Mouse (Mus musculus): ENCODE data around the gene Ccr5. TPM values are rescaled to one million over a fixed set of nuclear protein-coding genes. Genes with fewer than 3 reads are reported as not detected.
"Not testable (repeated sequence)": the region's sequence is repeated elsewhere in the genome, so short reads cannot be mapped to it uniquely, and the experiment has no call there.

Gene Ccr5
- 0.93 and 1.2 TPM in 2 replicates for polyA plus RNA-seq (2014; fragmentation: Nextera tagmentation; extraction: Ambion mirVana)

DNA sequence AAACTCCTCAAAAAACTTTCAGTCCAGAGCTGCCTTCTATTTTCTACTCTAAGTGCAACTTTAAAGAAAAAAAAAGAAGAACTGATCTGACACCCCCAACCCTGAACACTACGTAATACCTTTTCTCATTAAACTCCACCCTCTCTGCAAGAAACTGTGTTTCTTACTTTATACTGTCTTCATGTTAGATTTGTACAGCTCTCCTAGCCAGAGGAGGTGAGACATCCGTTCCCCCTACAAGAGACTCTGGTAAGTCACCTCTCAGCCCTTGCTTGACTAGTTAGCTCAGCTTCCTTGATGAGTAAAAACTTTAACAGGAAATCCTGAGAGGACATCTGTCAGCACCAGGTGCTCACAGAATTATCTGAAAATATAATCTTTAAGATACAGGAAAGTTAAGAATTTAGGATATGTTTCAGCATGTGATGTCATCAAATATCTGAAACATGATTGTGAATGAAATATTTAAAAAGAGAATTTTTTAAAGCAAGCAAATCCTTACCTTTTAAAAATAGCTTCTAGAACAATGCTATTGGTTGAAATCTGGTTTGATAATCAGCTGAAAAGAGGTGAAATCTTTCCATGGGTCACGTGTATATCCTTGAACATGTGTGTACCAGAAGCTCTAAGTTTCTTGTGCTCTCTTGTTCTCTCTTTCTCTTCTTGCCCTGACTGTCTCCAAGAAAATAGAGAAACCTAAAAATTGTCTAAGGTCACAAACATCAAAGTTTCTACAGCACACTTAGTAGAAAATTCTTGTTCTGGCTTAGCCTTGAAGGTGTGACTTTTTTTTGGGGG lies at the start of gene Ccr5:
Gene Ccr5, plus strand, starts transcription at position 157 of the 798 bp plus-strand sequence.
- Histone ChIP-seq H3K4me2 (ENCODE audit: low read depth, low read length) (no peak within 1 kb of the TSS), H3K36me3 (replicated peaks; ENCODE audit: control insufficient read depth, insufficient read depth, low read depth, low read length) (no peaks in the 10 kb centered on the region), H3K4me3 (ENCODE audit: low read depth, low read length) (no peak within 1 kb of the TSS), H3K4me1 (ENCODE audit: control insufficient read depth, insufficient read depth, low read length) (no peaks in the 10 kb centered on the region), H3K27me3 (ENCODE audit: control insufficient read depth, insufficient read depth, low read length) (no peaks in the 10 kb centered on the region), H3K9ac (replicated peaks; ENCODE audit: low read length) (no peak within 1 kb of the TSS), H3K9me3 (replicated peaks; ENCODE audit: control insufficient read depth, low read length) (no peaks in the 10 kb centered on the region), H3K27ac (replicated peaks; ENCODE audit: low read depth, low read length) (no peak within 1 kb of the TSS)
- WGBS, result 73% methylated on average over 3 of the region's 3 CpGs
- ATAC-seq (replicated peaks; ENCODE audit: insufficient number of reproducible peaks, low FRiP score, low TSS enrichment, low read depth) (no peak), DNase-seq (ENCODE audit: low spot score) (no peak)

DNA sequence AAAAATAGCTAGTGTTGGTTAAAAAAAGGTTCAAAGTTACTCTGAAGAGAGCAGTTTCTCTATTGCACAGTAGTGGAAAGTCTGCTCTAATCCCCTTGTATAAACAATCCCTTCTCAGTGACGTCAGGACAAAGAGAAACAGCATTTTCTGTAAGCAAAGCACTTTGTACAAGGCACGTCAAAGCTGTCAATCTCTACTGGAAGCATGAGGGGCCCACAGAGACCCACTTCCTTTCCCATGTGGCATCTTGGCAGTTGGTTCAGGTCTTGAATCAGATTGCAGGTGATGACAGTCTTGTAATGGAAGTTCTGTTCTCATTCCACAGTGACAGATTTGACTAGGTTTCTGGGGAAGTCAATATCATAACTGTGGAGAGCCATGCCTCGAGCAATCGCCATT lies 41.5 kb upstream of the Ccr5 start:
- ATAC-seq (replicated peaks; ENCODE audit: insufficient number of reproducible peaks, low FRiP score, low TSS enrichment, low read depth) (no peak), DNase-seq (ENCODE audit: low spot score) (no peak)
- H3K36me3 ChIP-seq (replicated peaks; ENCODE audit: control insufficient read depth, insufficient read depth, low read depth, low read length), result no peaks in the 10 kb centered on the region
- H3K4me3 ChIP-seq (ENCODE audit: low read depth, low read length), result no peak overlapping the region
- no peak overlapping the region for H3K9ac ChIP-seq (replicated peaks; ENCODE audit: low read length)
- no peaks in the 10 kb centered on the region for H3K4me1 ChIP-seq (ENCODE audit: control insufficient read depth, insufficient read depth, low read length)
- no peaks in the 10 kb centered on the region for H3K27me3 ChIP-seq (ENCODE audit: control insufficient read depth, insufficient read depth, low read length)
- H3K27ac ChIP-seq (replicated peaks; ENCODE audit: low read depth, low read length), result no peak overlapping the region
- H3K9me3 ChIP-seq (replicated peaks; ENCODE audit: control insufficient read depth, low read length), result no peaks in the 10 kb centered on the region
- H3K4me2 ChIP-seq (ENCODE audit: low read depth, low read length), result no peak overlapping the region
- 64% methylated on average over 4 of the region's 4 CpGs for WGBS

DNA sequence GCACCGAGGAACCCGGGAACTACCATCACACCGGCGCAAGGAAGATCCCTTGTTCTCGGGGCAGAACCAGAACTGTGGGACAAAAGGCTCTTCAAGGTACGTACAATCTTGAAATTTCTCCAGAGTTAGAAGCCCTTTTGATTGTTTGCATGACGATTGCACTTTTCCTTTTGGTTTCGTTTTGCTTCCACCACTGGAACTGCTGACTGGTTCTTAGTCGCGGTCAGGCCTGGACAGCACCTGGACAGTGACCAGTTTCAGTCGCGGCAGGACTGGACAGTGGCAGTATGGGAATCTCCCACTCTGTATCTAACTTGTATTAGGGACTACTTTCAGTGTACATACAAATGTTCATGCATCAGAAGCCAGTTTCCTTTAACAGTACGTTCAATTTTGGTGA lies 40.9 kb upstream of the Ccr5 start:
- WGBS, result 91% methylated on average over 12 of the region's 13 CpGs
- H3K9me3 ChIP-seq (replicated peaks; ENCODE audit: control insufficient read depth, low read length); H3K27me3 ChIP-seq (ENCODE audit: control insufficient read depth, insufficient read depth, low read length); H3K4me3 ChIP-seq (ENCODE audit: low read depth, low read length); H3K4me1 ChIP-seq (ENCODE audit: control insufficient read depth, insufficient read depth, low read length); H3K36me3 ChIP-seq (replicated peaks; ENCODE audit: control insufficient read depth, insufficient read depth, low read depth, low read length); H3K27ac ChIP-seq (replicated peaks; ENCODE audit: low read depth, low read length); ATAC-seq (replicated peaks; ENCODE audit: insufficient number of reproducible peaks, low FRiP score, low TSS enrichment, low read depth); H3K9ac ChIP-seq (replicated peaks; ENCODE audit: low read length); DNase-seq (ENCODE audit: low spot score); H3K4me2 ChIP-seq (ENCODE audit: low read depth, low read length): not testable (repeated sequence)

GRCm38 (mm10) chr9:124090441-124090840 lies 30.9 kb upstream of the Ccr5 start:
- H3K4me2 ChIP-seq (ENCODE audit: low read depth, low read length), result no peak overlapping the region
- no peaks in the 10 kb centered on the region for H3K36me3 ChIP-seq (replicated peaks; ENCODE audit: control insufficient read depth, insufficient read depth, low read depth, low read length)
- no peaks in the 10 kb centered on the region for H3K9me3 ChIP-seq (replicated peaks; ENCODE audit: control insufficient read depth, low read length)
- no peak for ATAC-seq (replicated peaks; ENCODE audit: insufficient number of reproducible peaks, low FRiP score, low TSS enrichment, low read depth)
- no peaks in the 10 kb centered on the region for H3K27me3 ChIP-seq (ENCODE audit: control insufficient read depth, insufficient read depth, low read length)
- no peak for DNase-seq (ENCODE audit: low spot score)
- no peaks in the 10 kb centered on the region for H3K4me1 ChIP-seq (ENCODE audit: control insufficient read depth, insufficient read depth, low read length)
- H3K27ac ChIP-seq (replicated peaks; ENCODE audit: low read depth, low read length), result no peak overlapping the region
- H3K4me3 ChIP-seq (ENCODE audit: low read depth, low read length), result no peak overlapping the region
- H3K9ac ChIP-seq (replicated peaks; ENCODE audit: low read length), result no peak overlapping the region
- 80% methylated on average over 1 of the region's 1 CpGs for WGBS

- WGBS, result 95% methylated on average over 1 of the region's 1 CpGs
- H3K9me3 ChIP-seq (replicated peaks; ENCODE audit: control insufficient read depth, low read length), result no peaks in the 10 kb centered on the region
- H3K36me3 ChIP-seq (replicated peaks; ENCODE audit: control insufficient read depth, insufficient read depth, low read depth, low read length), result no peaks in the 10 kb centered on the region
- no peak overlapping the region for H3K4me3 ChIP-seq (ENCODE audit: low read depth, low read length)
- no peaks in the 10 kb centered on the region for H3K4me1 ChIP-seq (ENCODE audit: control insufficient read depth, insufficient read depth, low read length)
- DNase-seq (ENCODE audit: low spot score), result no peak
- no peak overlapping the region for H3K9ac ChIP-seq (replicated peaks; ENCODE audit: low read length)
- H3K27ac ChIP-seq (replicated peaks; ENCODE audit: low read depth, low read length), result no peak overlapping the region
- no peak for ATAC-seq (replicated peaks; ENCODE audit: insufficient number of reproducible peaks, low FRiP score, low TSS enrichment, low read depth)
- no peak overlapping the region for H3K4me2 ChIP-seq (ENCODE audit: low read depth, low read length)
- H3K27me3 ChIP-seq (ENCODE audit: control insufficient read depth, insufficient read depth, low read length), result no peaks in the 10 kb centered on the region
These were observed 22.2 kb upstream of the Ccr5 start for GRCm38 (mm10) chr9:124099127-124099526.

DNA sequence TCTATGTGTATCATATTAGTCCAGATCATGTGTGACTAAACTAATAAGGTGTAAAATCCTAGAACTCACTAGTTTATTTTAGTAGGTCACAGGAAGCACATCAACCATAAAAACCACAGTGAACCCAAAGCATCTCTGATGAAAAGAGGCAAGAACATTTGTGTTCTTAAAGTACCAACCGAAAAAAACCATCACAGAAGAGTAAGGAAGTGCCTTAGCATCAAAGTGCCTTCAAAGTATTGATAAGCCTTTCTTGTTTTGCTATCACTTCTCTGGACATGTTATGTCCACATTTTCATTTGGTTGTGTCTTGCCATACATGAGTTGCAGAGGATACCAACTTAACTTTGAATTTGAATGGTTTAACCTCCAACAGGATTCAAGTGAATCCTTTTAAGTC lies 21.0 kb upstream of the Ccr5 start:
- no peaks in the 10 kb centered on the region for H3K9me3 ChIP-seq (replicated peaks; ENCODE audit: control insufficient read depth, low read length)
- no peaks in the 10 kb centered on the region for H3K4me1 ChIP-seq (ENCODE audit: control insufficient read depth, insufficient read depth, low read length)
- no peak overlapping the region for H3K4me2 ChIP-seq (ENCODE audit: low read depth, low read length)
- H3K27ac ChIP-seq (replicated peaks; ENCODE audit: low read depth, low read length), result no peak overlapping the region
- ATAC-seq (replicated peaks; ENCODE audit: insufficient number of reproducible peaks, low FRiP score, low TSS enrichment, low read depth) (no peak), DNase-seq (ENCODE audit: low spot score) (no peak)
- no peak overlapping the region for H3K4me3 ChIP-seq (ENCODE audit: low read depth, low read length)
- H3K27me3 ChIP-seq (ENCODE audit: control insufficient read depth, insufficient read depth, low read length), result no peaks in the 10 kb centered on the region
- H3K9ac ChIP-seq (replicated peaks; ENCODE audit: low read length), result no peak overlapping the region
- WGBS, result 81% methylated on average over 1 of the region's 1 CpGs
- H3K36me3 ChIP-seq (replicated peaks; ENCODE audit: control insufficient read depth, insufficient read depth, low read depth, low read length), result no peaks in the 10 kb centered on the region

- H3K4me1 ChIP-seq (ENCODE audit: control insufficient read depth, insufficient read depth, low read length), result no peaks in the 10 kb centered on the region
- no peak within 1 kb of the TSS for H3K27ac ChIP-seq (replicated peaks; ENCODE audit: low read depth, low read length)
- H3K4me3 ChIP-seq (ENCODE audit: low read depth, low read length), result no peak within 1 kb of the TSS
- 87% methylated on average over 4 of the region's 4 CpGs for WGBS
- no peak for DNase-seq (ENCODE audit: low spot score)
- no peak within 1 kb of the TSS for H3K4me2 ChIP-seq (ENCODE audit: low read depth, low read length)
- H3K36me3 ChIP-seq (replicated peaks; ENCODE audit: control insufficient read depth, insufficient read depth, low read depth, low read length), result no peaks in the 10 kb centered on the region
- ATAC-seq (replicated peaks; ENCODE audit: insufficient number of reproducible peaks, low FRiP score, low TSS enrichment, low read depth), result no peak
- no peaks in the 10 kb centered on the region for H3K9me3 ChIP-seq (replicated peaks; ENCODE audit: control insufficient read depth, low read length)
- no peak within 1 kb of the TSS for H3K9ac ChIP-seq (replicated peaks; ENCODE audit: low read length)
- H3K27me3 ChIP-seq (ENCODE audit: control insufficient read depth, insufficient read depth, low read length), result no peaks in the 10 kb centered on the region
These were observed 19.6 kb upstream of the Ccr5 start, which contains the start of gene Ccr2 for GRCm38 (mm10) chr9:124101723-124102122. Gene Ccr2 (plus strand): TSS chr9:124101950.

DNA sequence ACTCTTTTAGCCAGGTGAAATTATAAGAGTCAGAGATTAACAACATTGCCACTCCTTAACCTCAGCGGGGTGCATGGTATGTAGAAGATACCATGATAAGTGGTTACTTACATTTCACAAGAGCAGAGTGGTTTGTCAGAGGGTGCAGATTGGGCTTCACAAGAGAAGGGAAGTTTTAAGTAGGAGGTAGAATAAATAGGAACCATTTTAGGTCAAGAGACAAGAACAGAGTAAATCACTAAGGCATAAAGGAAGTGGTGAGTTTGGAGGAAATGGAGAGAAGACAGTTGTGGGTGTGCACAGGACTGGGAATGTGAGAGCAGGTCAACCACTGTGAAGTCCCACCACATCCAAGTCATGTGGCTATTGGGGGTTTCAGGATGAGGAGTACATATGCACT lies 18.1 kb upstream of the Ccr5 start:
- no peak overlapping the region for H3K9ac ChIP-seq (replicated peaks; ENCODE audit: low read length)
- no peaks in the 10 kb centered on the region for H3K36me3 ChIP-seq (replicated peaks; ENCODE audit: control insufficient read depth, insufficient read depth, low read depth, low read length)
- ATAC-seq (replicated peaks; ENCODE audit: insufficient number of reproducible peaks, low FRiP score, low TSS enrichment, low read depth) (no peak), DNase-seq (ENCODE audit: low spot score) (no peak)
- H3K4me1 ChIP-seq (ENCODE audit: control insufficient read depth, insufficient read depth, low read length), result no peaks in the 10 kb centered on the region
- H3K27me3 ChIP-seq (ENCODE audit: control insufficient read depth, insufficient read depth, low read length), result no peaks in the 10 kb centered on the region
- H3K27ac ChIP-seq (replicated peaks; ENCODE audit: low read depth, low read length), result no peak overlapping the region
- H3K9me3 ChIP-seq (replicated peaks; ENCODE audit: control insufficient read depth, low read length), result no peaks in the 10 kb centered on the region
- WGBS, result 62% methylated on average over 1 of the region's 1 CpGs
- no peak overlapping the region for H3K4me2 ChIP-seq (ENCODE audit: low read depth, low read length)
- no peak overlapping the region for H3K4me3 ChIP-seq (ENCODE audit: low read depth, low read length)

Measured in embryonic facial prominence, embryonic 11.5 days (tissue).